Mouse (Mus musculus) layer of hippocampus, adult 2 months (tissue): ENCODE data around the gene Coro6. TPM values are rescaled to one million over a fixed set of nuclear protein-coding genes. Genes with fewer than 3 reads are reported as not detected.

Experiments used
- DNase-seq, 2 experiments: peaks; one replicate each; pipeline ENCODE4 v3.0.0; 2022; ENCODE audit warnings: low spot score in 2 of 2
- H3K27ac ChIP-seq: fragments of 200-600 bp; 2 replicates; pipeline ENCODE4 v1.8.1; 2022
- H3K4me3 ChIP-seq: fragments of 200-600 bp; 2 replicates; pipeline ENCODE4 v1.8.1; 2022; ENCODE audit warnings: mild to moderate bottlenecking
- CTCF ChIP-seq: fragments of 200-600 bp; conservative IDR thresholded peaks from 2 replicates; pipeline ENCODE4 v1.8.1; 2022; ENCODE audit warnings: antibody characterized with exemption, mild to moderate bottlenecking, moderate library complexity
- total RNA-seq, 2 experiments: library from RNA; stranded (reverse); gene quantifications; 2 replicates each; pipeline ENCODE4 v1.2.3; 2021

The Coro6 gene
- total RNA-seq, 2 experiments from 2014 or later, result 12.7 to 14.1 TPM

DNA sequence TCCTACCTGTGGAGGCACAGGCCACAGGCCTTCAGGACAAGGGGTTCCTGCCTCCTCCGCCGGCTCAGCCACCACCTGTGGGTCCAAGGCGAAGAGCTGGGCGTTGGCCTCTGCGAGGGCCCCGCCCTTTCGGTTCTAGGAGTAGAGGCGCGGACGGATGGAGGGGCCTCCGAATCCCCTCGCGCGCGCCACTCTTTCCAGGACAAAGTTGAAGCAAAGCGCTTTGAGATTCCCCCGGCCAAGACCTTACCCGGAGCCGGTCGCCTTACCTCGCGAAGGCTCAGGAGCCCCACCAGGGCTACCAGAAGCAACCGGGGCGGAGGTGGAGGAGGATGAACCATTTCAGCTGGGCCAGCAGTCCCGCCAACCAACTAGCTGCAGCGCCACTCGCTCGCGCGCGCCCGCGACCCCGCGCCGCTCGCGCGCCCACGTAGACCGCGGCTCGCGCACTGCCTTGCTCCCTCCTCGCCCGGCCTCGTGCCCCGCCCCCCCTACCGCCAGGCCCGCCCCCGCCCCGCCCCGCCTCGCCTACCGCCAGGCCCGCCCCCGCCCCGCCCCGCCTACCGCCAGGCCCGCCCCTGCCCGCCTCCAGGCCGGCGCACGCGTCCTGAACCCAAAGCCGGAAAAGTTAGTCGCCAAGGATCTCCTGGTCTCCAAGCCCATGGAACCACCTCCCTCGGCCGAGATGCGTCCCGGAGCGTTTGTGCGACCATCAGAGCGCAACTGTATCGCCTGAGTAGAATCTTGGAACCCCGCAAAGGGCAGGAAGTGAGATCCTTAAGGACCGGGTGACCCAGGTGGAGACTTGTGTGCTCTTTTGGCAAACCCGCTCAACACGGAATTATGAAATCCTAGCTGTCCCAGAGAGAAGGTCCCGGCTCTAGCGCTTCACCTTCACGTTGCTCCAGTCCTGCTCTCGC is 50.9 kb downstream of the Coro6 start:
- H3K4me3 ChIP-seq, result peak overlapping the region; percentile 79
- TF ChIP-seq CTCF, result no peak; the same call in 1 of the 2 replicates

DNA sequence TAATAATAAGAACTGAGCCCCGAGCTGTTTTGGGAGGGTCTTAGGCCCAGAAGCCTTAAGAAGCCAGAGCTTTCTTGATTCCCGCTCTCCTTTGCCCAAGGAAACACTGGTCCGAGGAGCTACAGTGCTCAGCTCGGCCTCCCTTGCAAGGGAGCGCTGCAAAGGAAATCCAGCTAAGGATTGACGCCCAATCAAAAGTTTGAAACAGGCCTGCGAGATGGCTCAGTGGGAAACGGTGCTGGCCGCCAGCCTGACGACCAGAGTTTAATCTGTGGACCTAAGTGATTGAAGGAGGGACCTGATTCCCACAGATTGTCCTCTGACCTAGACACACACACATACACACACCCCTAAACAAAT is 51.6 kb downstream of the Coro6 start:
- peak overlapping the region; percentile 56 for H3K4me3 ChIP-seq
- DNase-seq, result no peak
- TF ChIP-seq CTCF, result no peak
- H3K27ac ChIP-seq, result peak overlapping the region; percentile 67; the same call in 1 of the 2 replicates

More for the DNA sequence above, 50.9 kb downstream of the Coro6 start:
- H3K27ac ChIP-seq, result peak overlapping the region; percentile 80
- DNase-seq, result peak in 1 of 2 experiments; percentile 64

- no peak for TF ChIP-seq CTCF
- no peak overlapping the region; the same call in 1 of the 2 replicates for H3K27ac ChIP-seq
- no peak for DNase-seq
- H3K4me3 ChIP-seq, result peak overlapping the region; percentile 61
Measured at GRCm38 (mm10) chr11:77514281-77514831, 52.1 kb downstream of the Coro6 start.

DNA sequence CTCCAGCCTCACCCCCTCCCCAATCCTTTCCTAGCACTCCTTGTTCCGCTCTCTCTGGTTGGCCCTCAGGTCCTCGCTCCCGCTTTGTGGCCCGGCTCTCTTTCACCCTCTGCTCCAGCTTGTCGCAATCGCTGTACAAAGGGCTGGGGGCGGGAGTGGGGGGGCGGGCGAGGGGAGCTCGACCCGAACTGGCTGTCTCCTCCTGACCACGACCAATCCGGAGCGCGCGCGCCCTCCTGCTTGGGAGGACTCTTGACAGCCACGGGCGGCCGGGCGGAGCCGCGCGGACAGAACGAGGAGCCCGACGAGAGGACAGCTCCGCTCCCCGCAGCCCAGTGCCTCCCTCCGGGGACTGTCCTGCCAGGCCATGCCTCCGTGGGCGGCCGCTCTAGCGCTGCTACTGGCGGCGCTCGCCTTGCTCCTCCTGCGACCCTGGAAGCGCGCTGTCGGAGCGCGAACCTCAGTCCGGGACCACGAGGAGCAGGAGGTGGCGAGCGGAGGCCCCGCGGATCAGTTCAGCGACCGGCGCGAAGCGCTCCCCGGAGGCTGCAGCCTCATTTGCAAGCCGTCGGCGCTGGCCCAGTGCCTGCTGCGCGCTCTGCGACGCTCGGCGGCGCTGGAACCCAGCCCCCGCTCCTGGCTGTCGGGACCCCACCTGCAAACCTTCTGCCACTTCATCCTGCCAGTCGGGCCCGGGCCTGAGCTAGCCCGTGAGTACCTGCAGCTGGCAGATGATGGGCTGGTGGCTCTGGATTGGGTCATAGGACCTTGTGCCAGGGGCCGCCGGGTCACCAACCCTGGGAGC is 52.8 kb downstream of the Coro6 start, which contains the start of gene Abhd15:
Gene Abhd15, plus strand, starts transcription at position 290 of the 805 bp plus-strand sequence.
- DNase-seq, result no peak
- peak within 1 kb of the TSS; percentile 61 for H3K4me3 ChIP-seq
- peak within 1 kb of the TSS; percentile 61; the same call in 1 of the 2 replicates for H3K27ac ChIP-seq
- TF ChIP-seq CTCF, result no peak

DNA sequence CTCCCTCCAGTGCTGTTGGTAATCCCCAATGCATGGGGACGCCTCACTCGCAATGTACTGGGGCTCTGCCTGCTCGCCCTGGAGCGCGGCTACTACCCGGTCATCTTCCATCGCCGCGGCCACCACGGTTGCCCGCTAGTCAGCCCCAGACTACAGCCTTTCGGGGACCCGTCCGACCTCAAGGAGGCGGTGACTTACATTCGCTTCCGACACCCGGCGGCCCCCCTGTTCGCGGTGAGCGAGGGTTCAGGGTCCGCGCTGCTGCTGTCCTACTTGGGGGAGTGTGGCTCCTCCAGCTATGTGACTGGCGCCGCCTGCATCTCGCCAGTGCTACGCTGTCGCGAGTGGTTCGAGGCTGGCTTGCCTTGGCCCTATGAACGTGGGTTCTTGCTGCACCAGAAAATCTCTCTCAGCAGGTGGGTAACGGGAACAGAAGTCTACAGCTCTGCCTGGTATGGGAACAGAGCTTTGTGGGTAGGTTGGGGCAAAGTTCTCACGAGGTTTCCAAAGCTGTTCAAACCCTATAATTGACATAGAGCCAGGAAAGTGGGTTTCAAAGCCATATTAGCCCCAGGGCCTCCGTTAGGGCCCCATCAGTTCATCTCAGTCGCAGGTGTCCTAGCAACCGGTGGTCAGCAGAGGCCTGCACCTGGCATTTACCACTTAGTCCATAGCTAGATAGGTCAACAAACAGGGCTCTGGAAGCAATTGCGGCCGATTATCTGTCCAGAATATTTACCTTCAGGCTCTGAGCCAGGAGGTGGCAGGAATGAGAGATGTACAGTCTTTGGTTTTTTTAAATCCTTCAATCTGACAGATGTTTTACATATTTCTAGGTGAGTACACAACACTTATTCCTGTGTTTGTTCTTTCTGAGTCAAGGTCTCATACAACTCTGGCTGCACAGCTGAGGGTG is 53.7 kb downstream of the Coro6 start, which contains the start of gene Trp53i13:
Gene Trp53i13, minus strand, starts transcription at position 344 of the 916 bp plus-strand sequence.
- peak within 1 kb of the TSS; percentile 61; the same call in 1 of the 2 replicates for H3K27ac ChIP-seq
- no peak for DNase-seq
- TF ChIP-seq CTCF, result no peak
- peak within 1 kb of the TSS; percentile 61 for H3K4me3 ChIP-seq

- TF ChIP-seq CTCF, result no peak
- Histone ChIP-seq H3K27ac (no peak overlapping the region), H3K4me3 (no peak overlapping the region)
- DNase-seq, result no peak
Measured at GRCm38 (mm10) chr11:77516553-77517425, 54.6 kb downstream of the Coro6 start.

GRCm38 (mm10) chr11:77518051-77518798 is 56.0 kb downstream of the Coro6 start:
- peak overlapping the region; percentile 62 for H3K27ac ChIP-seq
- TF ChIP-seq CTCF, result no peak
- no peak overlapping the region for H3K4me3 ChIP-seq
- DNase-seq, result no peak

GRCm38 (mm10) chr11:77519043-77519442 is 56.8 kb downstream of the Coro6 start, which contains the start of gene Gm10392:
Gm10392 (minus strand) TSS chr11:77519198.
- Histone ChIP-seq H3K27ac (peak within 1 kb of the TSS; percentile 62), H3K4me3 (no peak within 1 kb of the TSS)
- TF ChIP-seq CTCF, result no peak
- DNase-seq, result no peak

Other genes with a start within 250 kb of the Coro6 start
- gene Ssh2, start 246.1 kb upstream of the Coro6 start, total RNA-seq, result 10 to 100 TPM; 33.6 to 35.9 TPM
- 10 to 100 TPM; 80.1 to 81.7 TPM for gene Ankrd13b, start 27.3 kb downstream of the Coro6 start, total RNA-seq
- gene Git1, start 31.2 kb downstream of the Coro6 start, total RNA-seq, result 100 to 1,000 TPM; 295 to 316 TPM
- gene Abhd15, start 52.7 kb downstream of the Coro6 start, total RNA-seq, result 1 to 10 TPM; 1.4 to 1.7 TPM
- gene Trp53i13, start 53.6 kb downstream of the Coro6 start, total RNA-seq, result 1 to 10 TPM; 5.7 to 7.4 TPM
- not detected for gene Gm10392, start 56.8 kb downstream of the Coro6 start, total RNA-seq
- gene Taok1, start 145.4 kb downstream of the Coro6 start, total RNA-seq, result 100 to 1,000 TPM; 112 to 114 TPM
- 10 to 100 TPM; 68.4 to 83.7 TPM for gene Nufip2, start 223.7 kb downstream of the Coro6 start, total RNA-seq